Mouse (Mus musculus) colon, adult 2 months (tissue): ENCODE data around the gene Qk. TPM values are rescaled to one million over a fixed set of nuclear protein-coding genes. Genes with fewer than 3 reads are reported as not detected.

Experiments
- polyA plus RNA-seq: library from polyadenylated mRNA; depleted of rRNA; stranded (reverse); fragments of >200 nt; gene quantifications from 2 replicates; pipeline ENCODE4 v1.2.3, GENCODE M21; 2012; rRNA removed

Gene Qk
- 24.7 and 31.7 TPM in 2 replicates for polyA plus RNA-seq

GRCm38 (mm10) chr17:10319685-10320455 lies at the start of gene Qk:
Gene Qk, minus strand, starts transcription at chr17:10319854.

